Mouse (Mus musculus): ENCODE measurements at regions not wholly inside any gene's neighbourhood (a gene's known extent, or its start where the extent isn't known, plus 50 kb on each side); places are given as distances from the start of the nearest gene placed in this dataset.

DNA sequence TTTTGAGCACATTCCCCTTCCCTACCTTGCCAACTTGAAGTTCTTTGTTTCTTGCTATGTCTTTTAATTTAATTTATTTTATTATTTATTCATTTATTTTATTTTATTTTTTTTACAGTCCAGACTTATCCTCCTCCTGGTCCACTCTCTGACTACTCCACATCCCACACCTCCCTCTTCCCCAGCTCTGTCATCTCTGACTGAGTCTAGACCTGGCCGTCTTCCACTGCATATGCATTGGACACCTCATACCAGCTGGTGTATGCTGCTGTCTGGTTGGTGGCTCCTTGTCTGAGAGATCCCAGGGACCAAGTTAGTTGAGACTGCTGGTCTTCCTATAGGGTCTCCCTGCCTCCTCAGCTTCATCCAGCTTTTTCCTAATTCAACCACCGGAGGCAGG lies 2627.9 kb downstream of the Pcdh9 start:
- DNase-seq, result peak in 1 of 2 experiments; percentile 3

DNA sequence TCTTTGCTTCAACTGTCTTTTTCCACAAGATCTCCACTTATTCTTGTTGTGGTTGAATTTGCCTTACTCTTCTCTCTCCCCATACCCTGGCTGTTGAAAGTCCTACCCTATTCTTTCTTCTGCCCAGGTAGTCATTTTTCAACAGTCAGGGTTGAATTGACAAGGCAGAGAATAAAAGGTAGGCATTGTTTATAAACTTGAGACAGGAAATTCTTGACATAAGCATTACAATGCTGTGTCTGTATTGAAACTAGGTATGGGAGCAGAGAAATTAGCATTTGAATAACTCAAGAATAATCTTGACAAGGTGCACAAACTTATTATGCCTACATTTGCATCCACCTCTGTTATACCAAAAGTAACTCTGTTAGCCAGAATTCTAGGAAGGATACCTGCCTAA lies 2659.6 kb downstream of the Pcdh9 start:
- DNase-seq, result no peak
